Mouse (Mus musculus): Measurements from ENCODE around the gene Gm38119.

DNA sequence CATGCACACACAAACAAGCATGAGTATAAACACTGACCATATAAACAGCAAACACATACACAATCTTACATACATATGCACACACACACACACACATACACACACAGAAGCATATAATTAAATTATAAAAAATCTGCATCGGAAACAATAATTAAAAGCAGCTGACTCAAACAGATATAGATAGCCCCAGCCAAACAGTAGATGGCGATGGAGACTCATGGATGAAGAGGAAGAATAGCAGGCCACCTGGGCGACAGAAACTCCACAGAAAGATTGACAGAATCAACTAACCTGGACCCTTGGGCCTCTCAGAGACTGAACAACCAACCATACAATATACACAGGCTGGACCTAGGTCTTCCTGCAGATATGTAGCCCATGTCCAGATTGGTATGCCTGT is 14.3 kb upstream of the Gm38119 start:
- TF ChIP-seq POLR2A (IDR thresholded peaks at IDR 0.05; ENCODE audit: borderline replicate concordance, extremely low read depth, low read depth, low read length) (no peak), CTCF (IDR thresholded peaks at IDR 0.05; ENCODE audit: insufficient read depth, low read length) (no peak)

All from lung, adult 2 months (tissue).